Mouse (Mus musculus) intestine, postnatal 0 days (tissue): ENCODE measurements around the gene Acbd4. TPM values are rescaled to one million over a fixed set of nuclear protein-coding genes. Genes with fewer than 3 reads are reported as not detected.

Experiments
- ATAC-seq: fragments of 200-750 bp; cut with Nextera tagmentation; 2 replicates; pipeline ENCODE4 v1.8.0; 2017; ENCODE audit warnings: mild to moderate bottlenecking, moderate TSS enrichment, moderate library complexity
- H3K27ac ChIP-seq: fragments of 300-500 bp; sonication (generic); 2 replicates; pipeline ENCODE4 v1.5.1; 2014; ENCODE audit warnings: mild to moderate bottlenecking, low read depth, low read length, moderate library complexity
- H3K27me3 ChIP-seq: fragments of 300-500 bp; sonication (generic); replicated peaks from 2 replicates; pipeline ENCODE4 v1.6.1; 2014; ENCODE audit warnings: low read length, mixed read lengths; ENCODE audit not compliant: control insufficient read depth, insufficient read depth
- H3K36me3 ChIP-seq: fragments of 300-500 bp; sonication (generic); 2 replicates; pipeline ENCODE4 v1.6.1; 2014; ENCODE audit warnings: mild to moderate bottlenecking, moderate library complexity; ENCODE audit not compliant: control insufficient read depth, insufficient read depth
- H3K4me1 ChIP-seq: fragments of 300-500 bp; sonication (generic); replicated peaks from 2 replicates; pipeline ENCODE4 v1.6.1; 2014; ENCODE audit warnings: antibody characterized with exemption, low read length, mixed read lengths; ENCODE audit not compliant: control insufficient read depth, insufficient read depth
- H3K4me2 ChIP-seq: fragments of 300-500 bp; sonication (generic); replicated peaks from 2 replicates; pipeline ENCODE4 v1.6.1; 2014; ENCODE audit warnings: low read depth, mild to moderate bottlenecking, moderate library complexity
- H3K4me3 ChIP-seq: fragments of 300-500 bp; sonication (generic); 2 replicates; pipeline ENCODE4 v1.5.1; 2014; ENCODE audit warnings: low read depth, low read length
- H3K9ac ChIP-seq: fragments of 300-500 bp; sonication (generic); 2 replicates; pipeline ENCODE4 v1.6.1; 2014; ENCODE audit warnings: mild to moderate bottlenecking, low read depth, low read length
- H3K9me3 ChIP-seq: fragments of 300-500 bp; sonication (generic); 2 replicates; pipeline ENCODE4 v1.6.1; 2016; ENCODE audit warnings: mixed run types; ENCODE audit not compliant: control insufficient read depth
- CTCF ChIP-seq: sonication (generic); IDR thresholded peaks from 2 replicates; pipeline ENCODE4 v1.5.1; 2016; ENCODE audit warnings: low read depth, mild to moderate bottlenecking, control low read depth, antibody characterized with exemption, moderate library complexity
- WGBS: fragments of 180-500 bp; shearing (Covaris S2); extraction: QIAGEN DNeasy Blood & Tissue Kit; methylation state at CpG from one replicate; pipeline ENCODE4 v1.1.7; 2014; 5-methylcytosine and 5-hydroxymethylcytosine counted together
- polyA plus RNA-seq: library from polyadenylated mRNA; unstranded; fragments of >200 nt; fragmentation: Nextera tagmentation; extraction: Ambion mirVana; gene quantifications from 2 replicates; pipeline ENCODE4 v1.2.1, GENCODE M21; 2015

Gene Acbd4
- polyA plus RNA-seq, 1 experiment from 2014 or later, result 75.9 TPM

- H3K27me3 ChIP-seq, result no peaks in the 10 kb centered on the region
- WGBS, result 5% methylated on average over 11 of the region's 11 CpGs
- H3K9me3 ChIP-seq, result no peaks in the 10 kb centered on the region
- no peak overlapping the region for H3K4me3 ChIP-seq
- no peaks in the 10 kb centered on the region for H3K36me3 ChIP-seq
- H3K27ac ChIP-seq, result peak overlapping the region; percentile 91
- TF ChIP-seq CTCF, result no peak
- H3K9ac ChIP-seq, result peak overlapping the region; percentile 37
- peak overlapping the region; percentile 50 for H3K4me2 ChIP-seq
- peaks cover 12% of the 10 kb centered on the region for H3K4me1 ChIP-seq
- peak; percentile 90 for ATAC-seq
These were observed 39.8 kb downstream of the Acbd4 start for GRCm38 (mm10) chr11:103141101-103141943.

GRCm38 (mm10) chr11:103141944-103142255 is 40.4 kb downstream of the Acbd4 start:
- ATAC-seq, result no peak
- Histone ChIP-seq H3K27ac (peak overlapping the region; percentile 91), H3K27me3 (no peaks in the 10 kb centered on the region), H3K9me3 (no peaks in the 10 kb centered on the region), H3K4me3 (no peak overlapping the region), H3K36me3 (no peaks in the 10 kb centered on the region), H3K4me2 (peak overlapping the region; percentile 50), H3K4me1 (peaks cover 12% of the 10 kb centered on the region), H3K9ac (peak overlapping the region; percentile 37; the same call in 1 of the 2 replicates)
- no peak for TF ChIP-seq CTCF
- 10% methylated on average over 1 of the region's 1 CpGs for WGBS

GRCm38 (mm10) chr11:103142441-103143182 is 41.1 kb downstream of the Acbd4 start:
- 0 out of 2 replicates have a peak overlapping the region, but pooled peaks have one; percentile 12 for H3K4me3 ChIP-seq
- H3K27me3 ChIP-seq, result no peaks in the 10 kb centered on the region
- H3K27ac ChIP-seq, result peak overlapping the region; percentile 91
- H3K36me3 ChIP-seq, result no peaks in the 10 kb centered on the region
- no peak for ATAC-seq
- no peaks in the 10 kb centered on the region for H3K9me3 ChIP-seq
- peaks cover 15% of the 10 kb centered on the region for H3K4me1 ChIP-seq
- peak overlapping the region; percentile 17; the same call in 1 of the 2 replicates for H3K9ac ChIP-seq
- peak; percentile 39 for TF ChIP-seq CTCF
- peak overlapping the region; percentile 50 for H3K4me2 ChIP-seq
- 32% methylated on average over 8 of the region's 8 CpGs for WGBS

- H3K27me3 ChIP-seq, result no peaks in the 10 kb centered on the region
- no peaks in the 10 kb centered on the region for H3K9me3 ChIP-seq
- 39% methylated on average over 12 of the region's 12 CpGs for WGBS
- H3K9ac ChIP-seq, result no peak overlapping the region
- H3K4me3 ChIP-seq, result no peak overlapping the region
- no peak for TF ChIP-seq CTCF
- peaks cover 15% of the 10 kb centered on the region for H3K4me1 ChIP-seq
- no peaks in the 10 kb centered on the region for H3K36me3 ChIP-seq
- H3K4me2 ChIP-seq, result no peak overlapping the region
- ATAC-seq, result peak; percentile 32
- peak overlapping the region; percentile 35; the same call in 1 of the 2 replicates for H3K27ac ChIP-seq
These were observed 43.1 kb downstream of the Acbd4 start for GRCm38 (mm10) chr11:103144309-103145285.

- Histone ChIP-seq H3K9me3 (no peaks in the 10 kb centered on the region), H3K4me1 (peaks cover 10% of the 10 kb centered on the region), H3K4me2 (no peak overlapping the region), H3K4me3 (no peak overlapping the region), H3K36me3 (no peaks in the 10 kb centered on the region), H3K27ac (no peak overlapping the region), H3K9ac (no peak overlapping the region), H3K27me3 (no peaks in the 10 kb centered on the region)
- 86% methylated on average over 4 of the region's 4 CpGs for WGBS
- no peak for ATAC-seq
- no peak for TF ChIP-seq CTCF
These were observed 44.9 kb downstream of the Acbd4 start for GRCm38 (mm10) chr11:103146386-103146785.

- H3K36me3 ChIP-seq, result no peaks in the 10 kb centered on the region
- no peak overlapping the region for H3K4me3 ChIP-seq
- 57% methylated on average over 4 of the region's 4 CpGs for WGBS
- no peak for TF ChIP-seq CTCF
- ATAC-seq, result no peak
- H3K4me2 ChIP-seq, result no peak overlapping the region
- no peak overlapping the region for H3K27ac ChIP-seq
- H3K27me3 ChIP-seq, result no peaks in the 10 kb centered on the region
- peaks cover 4% of the 10 kb centered on the region for H3K4me1 ChIP-seq
- H3K9me3 ChIP-seq, result no peaks in the 10 kb centered on the region
- no peak overlapping the region for H3K9ac ChIP-seq
These were observed 46.3 kb downstream of the Acbd4 start for GRCm38 (mm10) chr11:103147766-103148165.
